Mouse (Mus musculus): ENCODE results near the gene 2310061I04Rik.

DNA sequence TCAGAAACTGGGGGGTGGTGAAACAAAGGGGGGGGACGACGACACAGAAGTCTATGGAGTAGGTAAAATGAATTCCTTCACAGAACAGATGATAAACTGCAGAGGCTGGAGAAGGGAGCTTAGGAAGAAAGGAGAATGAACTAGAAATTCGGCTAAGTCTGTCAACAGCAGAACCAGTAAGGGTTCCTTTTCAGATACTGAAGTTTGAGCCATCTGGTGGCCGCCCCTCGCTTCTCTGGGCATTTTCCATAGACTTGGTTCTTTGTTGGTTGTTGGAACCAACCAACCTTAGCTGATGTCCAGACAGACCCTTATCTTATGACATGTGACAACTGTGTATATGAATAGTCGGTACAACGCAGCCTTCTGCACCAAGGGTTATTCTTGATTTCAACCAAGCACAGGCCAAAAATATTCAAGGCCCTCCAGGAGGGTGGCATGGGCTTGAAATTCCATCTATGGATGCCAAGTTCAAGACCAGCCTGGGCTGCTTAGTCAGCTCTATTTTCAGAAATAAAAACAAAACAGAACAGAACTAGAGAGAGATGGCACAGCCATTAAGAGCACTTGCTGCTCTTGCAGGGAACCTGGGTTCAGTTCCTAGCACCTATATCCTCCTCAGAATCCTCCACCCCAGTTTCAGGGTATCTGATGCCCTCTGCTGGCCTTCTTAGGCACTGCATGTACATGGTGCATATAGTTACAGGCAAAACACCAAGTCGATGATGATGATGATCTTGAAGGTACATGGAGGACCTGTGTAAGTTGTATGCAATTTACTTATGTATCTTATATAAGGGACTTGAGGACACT is 26.1 kb downstream of the 2310061I04Rik start:
- TF ChIP-seq CTCF (IDR thresholded peaks at IDR 0.05) (peak; percentile 71), EP300 (IDR thresholded peaks at IDR 0.05; ENCODE audit: insufficient read depth, low read depth, low read length) (no peak)

All from heart, adult 2 months (tissue).